Mouse (Mus musculus) erythroid progenitor cell, adult 5-6 weeks (primary cell): ENCODE measurements around the gene Cdc42ep4. TPM values are rescaled to one million over a fixed set of nuclear protein-coding genes. Genes with fewer than 3 reads are reported as not detected.
A peak's percentile ranks its signal among the peaks of the same experiment; 100 is the strongest.

Experiments used
- ATAC-seq: replicated peaks from 2 replicates; pipeline ENCODE4 v1.8.0; 2016; ENCODE audit warnings: moderate number of reproducible peaks, mild to moderate bottlenecking, moderate TSS enrichment, inconsistent platforms; ENCODE audit not compliant: poor library complexity, low FRiP score, severe bottlenecking
- total RNA-seq, 2 experiments: library from RNA; stranded (forward) in 1 of 2; stranded (reverse) in 1 of 2; fragments of 150-400 nt in 1 of 2; fragments of 186-747, 209-891 nt in 1 of 2; gene quantifications; 2 replicates each; pipeline versions ENCODE4 v1.2.3 to v1.2.4; 2015 to 2017; ENCODE audit warnings: low replicate concordance in 2 of 2

Gene Cdc42ep4
- total RNA-seq, 2 experiments from 2014 or later = 18.0 to 31.3 TPM

GRCm38 (mm10) chr11:113778733-113779679 is 27.3 kb upstream of the Cdc42ep4 start:
- ATAC-seq = no peak

DNA sequence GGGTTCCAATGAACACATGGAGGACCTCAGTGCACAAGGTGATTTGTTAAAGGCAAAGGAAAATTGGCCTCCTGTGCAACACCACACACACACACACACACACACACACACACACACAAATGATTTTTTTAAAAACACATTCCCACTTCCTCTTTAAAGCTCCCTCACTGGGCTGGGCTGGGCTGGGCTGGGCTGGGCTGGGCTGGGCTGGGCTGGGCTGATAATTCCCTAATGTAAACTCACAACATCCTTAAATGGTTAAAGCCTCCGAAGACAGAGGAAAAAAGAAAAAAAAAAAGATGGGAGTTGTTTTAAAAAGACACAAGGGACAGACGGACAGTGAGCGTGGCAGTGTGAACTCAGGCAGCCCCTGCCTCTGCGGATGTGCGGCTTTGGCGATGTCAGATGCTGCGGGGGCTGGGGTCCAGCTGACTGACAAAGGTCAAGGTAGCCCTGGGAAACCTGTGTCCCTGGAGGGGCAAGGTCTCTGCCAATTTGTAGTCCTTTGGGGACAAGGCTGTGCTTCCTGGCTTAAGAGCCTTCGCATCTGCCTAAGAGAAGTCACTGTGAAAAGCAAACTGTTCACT is 26.3 kb upstream of the Cdc42ep4 start:
- peak; percentile 80 for ATAC-seq

DNA sequence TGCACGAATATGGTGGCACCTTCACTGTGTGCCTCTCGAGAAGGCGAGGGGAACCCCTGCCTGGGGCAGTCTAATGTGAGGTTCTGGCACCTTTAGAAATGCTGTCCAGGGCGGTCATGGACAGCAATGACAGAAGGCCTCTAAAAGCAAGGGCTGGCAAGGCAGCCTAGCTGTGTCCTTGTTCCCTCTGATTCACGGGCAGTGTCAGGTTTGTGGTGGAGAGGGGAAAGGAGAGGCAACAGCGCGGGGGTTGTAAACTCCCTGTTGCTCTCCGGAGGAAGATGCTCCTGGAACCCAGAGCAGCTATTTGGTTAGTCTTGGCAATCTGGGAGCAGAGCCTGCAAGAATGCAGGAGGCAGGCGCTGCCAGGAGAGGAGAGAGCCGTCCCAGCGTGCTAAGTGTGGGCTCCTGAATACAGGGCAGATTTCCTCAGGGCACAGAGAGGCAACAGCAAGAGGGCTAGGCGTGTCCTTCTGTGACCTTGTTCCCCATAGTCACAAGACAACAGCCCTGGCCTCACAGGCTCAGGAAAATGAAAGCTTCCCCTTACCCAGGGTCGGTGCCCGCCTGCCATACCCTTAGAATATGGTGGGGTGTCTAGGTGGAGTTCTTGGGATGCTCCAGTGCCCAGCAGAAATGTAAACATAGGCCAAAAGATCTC is 25.3 kb upstream of the Cdc42ep4 start:
- ATAC-seq = peak; percentile 53; the same call in 1 of the 2 replicates

DNA sequence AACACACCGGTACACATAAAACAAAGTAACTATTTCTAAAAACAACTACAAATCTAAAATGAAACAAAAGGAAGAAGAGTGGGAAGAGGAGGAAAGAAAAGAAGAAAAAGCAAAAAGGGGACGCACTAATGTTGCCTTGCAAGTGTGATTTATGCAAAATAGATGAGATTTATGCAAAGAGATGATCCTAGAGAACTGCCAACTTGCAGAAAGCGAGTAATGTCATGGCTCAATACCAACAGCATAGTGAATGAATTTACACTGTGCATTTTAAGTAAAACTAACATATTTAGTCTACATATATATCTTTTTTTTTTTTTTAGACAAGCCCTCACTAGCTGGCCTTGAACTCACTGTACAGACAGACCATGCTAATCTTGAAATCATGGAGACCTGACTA is 23.1 kb upstream of the Cdc42ep4 start:
- ATAC-seq = no peak

- no peak for ATAC-seq
Observed at GRCm38 (mm10) chr11:113773191-113773590, 21.5 kb upstream of the Cdc42ep4 start.

DNA sequence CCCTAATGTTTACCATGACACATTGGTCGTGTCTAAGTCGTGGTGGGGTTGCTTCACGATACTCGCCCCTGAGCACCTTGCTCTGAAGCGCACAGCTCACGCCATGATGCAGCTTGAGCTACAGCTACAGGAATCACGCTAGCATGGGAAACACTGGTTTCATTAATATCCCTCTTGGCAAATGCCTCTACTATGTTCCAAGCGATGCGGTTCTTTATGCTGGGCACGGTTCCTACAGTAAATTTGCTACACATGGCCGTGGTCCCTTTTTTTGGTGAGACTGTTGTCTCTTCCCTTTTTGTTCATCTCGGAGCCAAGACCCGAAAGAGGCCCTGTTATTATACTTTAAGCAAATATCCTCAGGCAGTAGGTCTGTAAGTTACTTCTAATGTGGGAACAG is 19.5 kb upstream of the Cdc42ep4 start:
- ATAC-seq = no peak

DNA sequence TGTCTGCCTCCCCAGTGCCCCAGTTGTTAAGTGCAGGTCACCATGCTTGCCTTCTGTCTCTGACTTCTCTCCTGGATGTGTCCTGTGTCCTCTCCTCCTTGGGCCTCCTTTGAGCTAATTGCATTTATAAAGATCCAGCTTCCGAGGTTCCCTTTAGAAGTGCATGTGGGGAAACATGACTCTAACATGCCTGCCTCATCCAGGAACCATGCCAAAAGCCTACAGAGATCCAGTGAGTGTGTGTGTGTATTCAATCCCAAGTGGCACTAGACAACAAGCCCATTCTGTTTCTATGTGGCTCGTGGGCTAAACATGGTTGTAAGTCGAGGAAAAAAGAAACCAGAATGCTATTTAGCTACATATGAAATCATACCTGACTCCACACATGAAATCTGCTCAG is 16.7 kb upstream of the Cdc42ep4 start:
- ATAC-seq = no peak

GRCm38 (mm10) chr11:113767285-113767684 is 15.6 kb upstream of the Cdc42ep4 start:
- ATAC-seq = no peak

DNA sequence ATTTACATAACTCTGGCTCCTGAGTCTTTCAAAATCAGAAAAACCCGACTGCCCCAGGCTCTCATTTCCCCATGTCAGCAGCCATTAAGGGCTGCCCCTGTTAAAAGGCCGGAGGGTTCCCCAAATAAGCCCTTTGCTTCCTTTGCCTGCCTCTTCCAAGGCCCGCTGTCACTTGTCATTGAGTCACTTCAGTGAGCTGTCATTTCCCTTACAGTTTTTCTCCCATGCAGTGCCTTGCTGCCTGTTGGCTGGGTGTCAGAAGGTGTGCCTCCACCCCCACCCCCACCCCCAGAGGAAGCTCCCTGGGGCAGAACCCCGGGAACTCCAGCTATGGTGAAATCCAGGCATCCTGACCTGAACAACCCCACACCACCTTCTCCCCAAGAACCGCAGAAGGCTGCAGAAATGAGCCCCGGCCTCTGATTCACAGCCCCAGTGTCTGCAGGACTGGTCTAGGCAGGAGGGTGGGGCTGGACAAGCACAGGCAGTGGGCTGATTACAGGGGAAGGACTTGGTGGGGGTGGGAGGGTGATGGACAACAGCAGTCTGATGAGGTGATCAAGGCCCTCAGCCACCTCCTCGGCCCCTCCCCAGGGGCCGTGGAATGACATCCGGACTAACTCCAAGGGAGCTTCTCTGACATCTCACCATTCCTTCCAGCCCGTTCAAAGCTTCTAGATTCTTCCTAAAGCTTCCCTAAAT is 14.8 kb upstream of the Cdc42ep4 start:
- no peak for ATAC-seq

GRCm38 (mm10) chr11:113764132-113764849 is 12.6 kb upstream of the Cdc42ep4 start:
- peak; percentile 61; the same call in 1 of the 2 replicates for ATAC-seq

GRCm38 (mm10) chr11:113763449-113763848 is 11.8 kb upstream of the Cdc42ep4 start:
- no peak for ATAC-seq

DNA sequence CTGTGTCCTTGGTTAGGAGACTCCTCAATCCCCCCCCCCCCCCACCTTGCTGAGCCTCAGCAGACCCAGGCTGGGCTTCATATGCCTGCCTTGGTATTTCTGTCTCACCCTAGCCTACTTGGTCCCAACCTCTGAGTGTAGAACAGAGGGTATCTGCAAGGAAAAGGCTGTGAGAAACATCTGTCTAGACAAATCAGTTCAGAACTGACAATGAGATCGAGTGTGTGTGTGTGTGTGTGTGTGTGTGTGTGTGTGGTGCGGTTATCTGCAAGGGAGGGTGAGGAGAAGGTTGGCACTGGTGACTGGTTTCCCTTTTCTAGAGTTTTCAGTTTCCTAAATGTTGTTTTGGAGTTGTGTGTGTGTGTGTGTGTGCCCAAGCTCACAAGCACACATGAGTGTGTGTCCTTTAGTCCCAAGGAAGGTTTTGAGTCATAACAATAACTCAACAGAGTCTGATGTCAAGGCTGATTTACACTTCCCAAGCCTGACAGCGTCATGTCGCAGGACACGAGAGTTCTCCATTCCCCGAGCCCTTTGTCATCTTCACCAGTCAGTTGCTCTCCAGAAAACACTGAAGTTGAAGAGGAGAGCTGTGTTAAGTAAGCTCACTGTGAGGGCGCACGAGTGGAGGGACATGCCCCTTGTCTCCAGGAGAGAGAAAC is 10.6 kb upstream of the Cdc42ep4 start:
- ATAC-seq = no peak

DNA sequence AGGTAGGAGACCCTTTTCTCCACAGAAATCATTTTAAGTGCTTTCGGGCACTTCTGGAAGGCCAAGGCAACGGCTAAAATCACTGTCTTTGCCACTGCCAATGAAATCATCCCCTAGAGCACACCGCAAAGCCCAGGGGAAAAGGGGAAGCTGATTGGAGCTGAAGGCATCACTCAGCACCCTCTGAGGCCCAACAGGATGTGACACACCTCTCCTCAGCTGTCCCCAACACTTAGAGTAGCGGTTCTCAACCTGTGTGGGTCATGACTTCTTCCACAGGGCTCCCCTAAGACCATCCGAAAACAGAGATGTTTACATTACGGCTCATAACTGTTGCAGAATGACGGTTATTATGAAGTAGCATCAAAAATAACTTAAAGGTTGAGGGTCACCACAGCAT is 10.0 kb upstream of the Cdc42ep4 start:
- ATAC-seq = no peak

- no peak for ATAC-seq
Observed at GRCm38 (mm10) chr11:113760476-113760875, 8.8 kb upstream of the Cdc42ep4 start.

GRCm38 (mm10) chr11:113758851-113759250 is 7.2 kb upstream of the Cdc42ep4 start:
- no peak for ATAC-seq

- ATAC-seq = no peak
Observed at GRCm38 (mm10) chr11:113756578-113756977, 4.9 kb upstream of the Cdc42ep4 start.

DNA sequence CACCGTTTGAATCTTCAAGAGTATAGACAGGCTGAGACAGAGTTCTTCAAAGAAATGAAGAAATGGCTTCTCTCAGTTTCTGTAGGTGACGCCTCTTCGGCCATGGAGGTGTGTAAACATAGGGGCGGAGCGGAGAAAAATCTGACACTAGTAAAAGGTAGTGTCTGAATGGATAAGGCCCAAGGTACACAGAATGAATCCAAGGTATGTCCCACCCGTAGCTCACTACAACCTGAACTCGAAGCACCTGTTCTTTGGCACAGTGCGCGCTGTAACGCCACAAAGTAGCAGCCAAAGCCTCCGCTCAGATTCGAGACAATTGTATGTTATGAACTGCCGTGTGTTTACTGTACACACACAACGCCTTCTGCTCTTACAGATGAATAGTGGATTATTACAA is 4.2 kb upstream of the Cdc42ep4 start:
- no peak for ATAC-seq

DNA sequence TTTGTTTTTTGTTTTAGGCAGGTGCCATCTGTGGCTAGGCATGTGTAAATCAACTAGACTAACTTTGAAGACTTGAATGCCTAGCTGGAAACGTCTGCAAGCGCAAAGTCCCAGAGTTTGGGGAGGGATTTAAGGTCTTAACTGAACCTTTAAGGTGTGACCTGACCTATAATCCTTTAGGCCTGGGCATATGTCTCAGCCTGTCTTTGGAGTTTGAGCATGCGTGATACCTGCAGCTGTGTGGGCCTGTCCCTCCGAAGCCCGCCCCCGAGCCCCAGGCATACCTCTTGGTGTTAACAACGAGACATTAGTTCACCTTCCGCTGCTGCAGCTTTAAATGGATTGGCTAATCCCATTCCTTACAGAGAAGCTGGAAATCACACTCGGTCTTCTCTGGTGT is 3.2 kb upstream of the Cdc42ep4 start:
- no peak for ATAC-seq
